ENCODE assay signal across 13 mouse cellular contexts in the genomic region with DNA sequence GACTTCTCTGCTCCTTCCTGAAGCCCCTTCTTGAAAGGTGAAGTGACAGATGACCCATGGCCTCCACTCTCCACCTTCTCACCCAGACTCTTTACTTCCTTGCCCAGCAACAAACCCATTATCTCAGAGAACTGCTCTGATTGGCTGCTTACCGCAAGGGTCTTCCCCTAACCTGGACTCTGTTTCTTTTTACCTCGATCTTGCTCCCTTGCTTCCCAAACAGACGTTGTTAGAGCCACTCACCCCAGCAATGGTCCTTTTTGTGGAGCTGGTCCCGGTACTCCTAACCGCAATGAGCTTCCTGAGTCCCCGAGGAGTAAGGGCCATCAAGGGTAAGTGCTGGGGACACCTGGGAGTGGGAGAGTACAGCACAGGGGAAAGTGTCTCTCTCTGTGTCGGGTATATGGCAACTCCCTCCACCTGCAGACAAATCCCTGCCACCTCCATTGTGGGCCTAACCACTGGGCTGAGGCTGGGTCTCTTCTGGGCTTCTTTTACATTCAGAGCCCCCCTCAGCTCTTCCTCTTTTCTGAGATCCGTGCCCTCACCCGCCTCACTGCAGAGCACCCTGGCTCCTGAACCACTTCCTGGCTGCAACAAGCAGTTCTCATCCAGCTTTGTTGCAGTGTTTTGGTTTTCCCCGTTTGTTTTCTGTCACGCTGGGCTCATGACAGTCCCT. TPM values are rescaled to one million over a fixed set of nuclear protein-coding genes. Genes with fewer than 3 reads are reported as not detected.
DNase-seq lines count a peak whose midpoint lies in the region; ATAC-seq and TF ChIP-seq lines count a peak whose summit lies in the region.
"Had no signal": no experiment of that assay in that cellular context is flagged by ENCODE, and none has a peak within 500 bp of the region (broad histone marks: within the 10 kb centered on the region; RNA-seq: fewer than 3 reads in every experiment).

A gene (plus strand): TSS at position 144 of the 679 bp plus-strand sequence.

- peaks cover 6% of the 10 kb centered on the region; the same call in 1 of the 2 replicates for H3K27me3 ChIP-seq in heart, postnatal 0 days (ENCODE audit: control insufficient read depth, insufficient read depth, low read length)
- H3K27me3 ChIP-seq in midbrain, embryonic 13.5 days, result no peaks in the 10 kb centered on the region
- H3K27me3 ChIP-seq in midbrain, postnatal 0 days (ENCODE audit: insufficient read depth, low read length), result no peaks in the 10 kb centered on the region
- H3K27me3 ChIP-seq in intestine, embryonic 15.5 days (replicated peaks), result no peaks in the 10 kb centered on the region

- no peaks in the 10 kb centered on the region for H3K9me3 ChIP-seq in heart, postnatal 0 days (replicated peaks; ENCODE audit: control insufficient read depth, low read length)
- H3K9me3 ChIP-seq in midbrain, embryonic 13.5 days, result no peaks in the 10 kb centered on the region
- H3K9me3 ChIP-seq in midbrain, postnatal 0 days (ENCODE audit: low read length), result no peaks in the 10 kb centered on the region
- H3K9me3 ChIP-seq in intestine, embryonic 15.5 days, result no peaks in the 10 kb centered on the region

- no peak within 1 kb of the TSS for H3K27ac ChIP-seq in heart, postnatal 0 days (ENCODE audit: low read depth)
- no peak within 1 kb of the TSS for H3K27ac ChIP-seq in midbrain, embryonic 13.5 days
- H3K27ac ChIP-seq in midbrain, postnatal 0 days (ENCODE audit: low read depth, low read length), result no peak within 1 kb of the TSS
- H3K27ac ChIP-seq in intestine, embryonic 15.5 days, result no peak within 1 kb of the TSS

- TF ChIP-seq CTCF in heart, postnatal 0 days (IDR thresholded peaks at IDR 0.05; ENCODE audit: low read depth), result no peak
- TF ChIP-seq CTCF in midbrain, postnatal 0 days (IDR thresholded peaks at IDR 0.05), result no peak

- no peak for TF ChIP-seq EP300 in heart, postnatal 0 days (IDR thresholded peaks at IDR 0.05; ENCODE audit: low read depth)

- H3K36me3 ChIP-seq in heart, postnatal 0 days (replicated peaks; ENCODE audit: control insufficient read depth, insufficient read depth, low read length), result no peaks in the 10 kb centered on the region
- no peaks in the 10 kb centered on the region for H3K36me3 ChIP-seq in midbrain, embryonic 13.5 days
- no peaks in the 10 kb centered on the region for H3K36me3 ChIP-seq in midbrain, postnatal 0 days (ENCODE audit: insufficient read depth, low read length)
- H3K36me3 ChIP-seq in intestine, embryonic 15.5 days, result no peaks in the 10 kb centered on the region

- DNase-seq in heart, postnatal 0 days (ENCODE audit: low spot score), result no peak
- DNase-seq in heart, postnatal 14 days, result no peak
- peak; percentile 57 for DNase-seq in CD4-positive helper T cell, adult 2 months (ENCODE audit: low read depth, low spot score)
- peak; percentile 62 for DNase-seq in induced T-regulatory cell, adult 2 months (ENCODE audit: low read depth)
- DNase-seq in spleen, postnatal 10 days (ENCODE audit: low spot score in 2 of 2), result peak; percentile 22 to 52
- DNase-seq in midbrain, postnatal 0 days (ENCODE audit: low spot score), result no peak
- DNase-seq: gastrocnemius, postnatal 10 days; heart, postnatal 4 days; kidney, postnatal 14 days; left cerebral cortex, postnatal 4 days; lung, postnatal 10 days had no signal

- no peak within 1 kb of the TSS for H3K9ac ChIP-seq in heart, postnatal 0 days (replicated peaks; ENCODE audit: low read depth, low read length)
- H3K9ac ChIP-seq in midbrain, embryonic 13.5 days (replicated peaks), result no peak within 1 kb of the TSS
- no peak within 1 kb of the TSS for H3K9ac ChIP-seq in midbrain, postnatal 0 days (replicated peaks; ENCODE audit: low read length, poor library complexity, severe bottlenecking)
- no peak within 1 kb of the TSS for H3K9ac ChIP-seq in intestine, embryonic 15.5 days

- no peaks in the 10 kb centered on the region for H3K4me1 ChIP-seq in heart, postnatal 0 days (ENCODE audit: control insufficient read depth, insufficient read depth)
- no peaks in the 10 kb centered on the region for H3K4me1 ChIP-seq in midbrain, embryonic 13.5 days (replicated peaks)
- no peaks in the 10 kb centered on the region for H3K4me1 ChIP-seq in midbrain, postnatal 0 days (ENCODE audit: insufficient read depth, low read length)
- no peaks in the 10 kb centered on the region for H3K4me1 ChIP-seq in intestine, embryonic 15.5 days (replicated peaks)

- intact Hi-C loops in heart, postnatal 14 days (cut with DNase I), result no loop called here

- 36% methylated on average over 11 of the region's 11 CpGs for WGBS in heart, postnatal 0 days
- WGBS in midbrain, embryonic 13.5 days, result 51% methylated on average over 11 of the region's 11 CpGs
- 47% methylated on average over 11 of the region's 11 CpGs for WGBS in midbrain, postnatal 0 days
- WGBS in intestine, embryonic 15.5 days, result 35% methylated on average over 11 of the region's 11 CpGs

- no peak for ATAC-seq in heart, postnatal 0 days (ENCODE audit: insufficient read depth, low read depth)
- no peak for ATAC-seq in midbrain, embryonic 13.5 days
- ATAC-seq in midbrain, postnatal 0 days (ENCODE audit: low FRiP score), result no peak
- ATAC-seq in intestine, embryonic 15.5 days, result no peak

- peak within 1 kb of the TSS; percentile 3; the same call in 1 of the 2 replicates for H3K4me2 ChIP-seq in heart, postnatal 0 days (ENCODE audit: low read depth, low read length)
- H3K4me2 ChIP-seq in midbrain, embryonic 13.5 days (replicated peaks), result no peak within 1 kb of the TSS
- no peak within 1 kb of the TSS for H3K4me2 ChIP-seq in midbrain, postnatal 0 days (ENCODE audit: low read depth, low read length, poor library complexity, severe bottlenecking)
- no peak within 1 kb of the TSS for H3K4me2 ChIP-seq in intestine, embryonic 15.5 days (replicated peaks)

- peak within 1 kb of the TSS; percentile 1; the same call in 1 of the 2 replicates for H3K4me3 ChIP-seq in heart, postnatal 0 days (ENCODE audit: low read depth, low read length)
- no peak within 1 kb of the TSS for H3K4me3 ChIP-seq in midbrain, embryonic 13.5 days (replicated peaks)
- no peak within 1 kb of the TSS for H3K4me3 ChIP-seq in midbrain, postnatal 0 days (ENCODE audit: low read depth, low read length)
- no peak within 1 kb of the TSS for H3K4me3 ChIP-seq in intestine, embryonic 15.5 days (replicated peaks)

RNA-seq across cellular contexts. Expression of the gene that starts here (rescaled TPM):
- total RNA-seq in heart, postnatal 0 days (2014; rRNA removed; ENCODE audit: low replicate concordance), result not detected in 2 replicates
- polyA plus RNA-seq in heart, postnatal 0 days (2015; fragmentation: Nextera tagmentation; extraction: Ambion mirVana), result not detected in 2 replicates
- total RNA-seq in heart, postnatal 14 days (2021), result under 1 TPM; 0.33 to 0.54 TPM
- polyA plus RNA-seq in midbrain, embryonic 13.5 days (2015; fragmentation: Nextera tagmentation; extraction: Ambion mirVana), result not detected in 2 replicates
- total RNA-seq in midbrain, postnatal 0 days (2014; rRNA removed), result not detected in 2 replicates
- 0.23 TPM in 1 of 2 replicates, not detected in the other for polyA plus RNA-seq in midbrain, postnatal 0 days (2015; fragmentation: Nextera tagmentation; extraction: Ambion mirVana)
- 0.66 and 0.85 TPM in 2 replicates for polyA plus RNA-seq in intestine, embryonic 15.5 days (2015; fragmentation: Nextera tagmentation; extraction: Ambion mirVana)
- total RNA-seq: gastrocnemius, postnatal 10 days; heart, postnatal 4 days; left cerebral cortex, postnatal 4 days had no signal

Comparison
In these comparisons a context has a peak if more than half of its experiments do, and no peak if none do; other contexts are left out.
1. DNase-seq: peak in CD4-positive helper T cell, adult 2 months (single experiment), induced T-regulatory cell, adult 2 months (single experiment) and spleen, postnatal 10 days (2 of 2); none in heart, postnatal 0 days (single experiment), heart, postnatal 14 days (0 of 2) and midbrain, postnatal 0 days (single experiment).